Mouse (Mus musculus) liver, embryonic 12.5 days (tissue): ENCODE data around the gene Dlx6. TPM values are rescaled to one million over a fixed set of nuclear protein-coding genes. Genes with fewer than 3 reads are reported as not detected.

Source experiments
- ATAC-seq: fragments of 200-750 bp; cut with Nextera tagmentation; 2 replicates; pipeline ENCODE4 v1.8.0; 2017; ENCODE audit warnings: moderate number of reproducible peaks, mild to moderate bottlenecking, moderate library complexity
- H3K27ac ChIP-seq: fragments of 300-500 bp; sonication (generic); 2 replicates; pipeline ENCODE4 v1.5.1; 2016; ENCODE audit warnings: mild to moderate bottlenecking
- H3K27me3 ChIP-seq: fragments of 300-500 bp; sonication (generic); replicated peaks from 2 replicates; pipeline ENCODE4 v1.6.1; 2016; ENCODE audit warnings: mild to moderate bottlenecking, moderate library complexity
- H3K36me3 ChIP-seq: fragments of 300-500 bp; sonication (generic); 2 replicates; pipeline ENCODE4 v1.6.1; 2016; ENCODE audit warnings: mild to moderate bottlenecking, moderate library complexity
- H3K4me1 ChIP-seq: fragments of 300-500 bp; sonication (generic); 2 replicates; pipeline ENCODE4 v1.6.1; 2016
- H3K4me2 ChIP-seq: fragments of 300-500 bp; sonication (generic); 2 replicates; pipeline ENCODE4 v1.6.1; 2016; ENCODE audit warnings: mild to moderate bottlenecking, moderate library complexity
- H3K4me3 ChIP-seq: fragments of 300-500 bp; sonication (generic); 2 replicates; pipeline ENCODE4 v1.5.1; 2016; ENCODE audit warnings: mild to moderate bottlenecking, moderate library complexity
- H3K9ac ChIP-seq: fragments of 300-500 bp; sonication (generic); 2 replicates; pipeline ENCODE4 v1.6.1; 2016; ENCODE audit warnings: mild to moderate bottlenecking, moderate library complexity
- H3K9me3 ChIP-seq: fragments of 300-500 bp; sonication (generic); replicated peaks from 2 replicates; pipeline ENCODE4 v1.6.1; 2016; ENCODE audit warnings: mild to moderate bottlenecking, moderate library complexity
- WGBS: fragments of 180-500 bp; shearing (Covaris S2); methylation state at CpG from one replicate; pipeline ENCODE4 v1.1.7; 2016; ENCODE audit not compliant: insufficient replicate concordance; 5-methylcytosine and 5-hydroxymethylcytosine counted together
- polyA plus RNA-seq: library from polyadenylated mRNA; unstranded; fragments of >200 nt; fragmentation: Nextera tagmentation; extraction: Ambion mirVana; gene quantifications from 2 replicates; pipeline ENCODE4 v1.2.1, GENCODE M21; 2016

Gene Dlx6
- polyA plus RNA-seq, 1 experiment from 2014 or later = not detected

DNA sequence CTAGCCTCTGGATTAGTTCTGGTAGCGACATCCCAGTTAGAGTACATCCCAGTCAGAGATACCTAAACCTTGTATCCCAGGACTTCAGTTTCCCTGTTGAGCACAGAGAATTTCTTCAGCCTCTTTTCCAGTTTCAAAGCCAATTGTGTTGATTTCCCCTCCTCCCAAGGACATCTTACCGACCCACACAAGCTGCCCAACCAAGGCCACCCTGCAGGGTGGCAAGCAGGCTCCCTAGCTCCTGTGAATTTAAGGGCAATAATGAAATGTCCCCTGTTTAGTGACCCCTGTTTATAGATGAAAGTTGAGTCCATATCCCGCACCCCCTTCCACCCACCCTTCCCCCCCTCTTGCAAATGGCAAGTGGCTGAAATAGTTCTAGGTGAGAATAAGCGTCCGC, 9.7 kb downstream of the Dlx6 start:
- Histone ChIP-seq H3K27me3 (peaks cover 96% of the 10 kb centered on the region), H3K4me3 (no peak overlapping the region), H3K4me1 (no peaks in the 10 kb centered on the region), H3K36me3 (no peaks in the 10 kb centered on the region), H3K9ac (no peak overlapping the region), H3K4me2 (no peak overlapping the region), H3K9me3 (no peaks in the 10 kb centered on the region), H3K27ac (no peak overlapping the region)
- 5% methylated on average over 5 of the region's 5 CpGs for WGBS
- no peak for ATAC-seq

- WGBS = 2% methylated on average over 19 of the region's 19 CpGs
- H3K9me3 ChIP-seq = no peaks in the 10 kb centered on the region
- ATAC-seq = no peak
- H3K4me1 ChIP-seq = no peaks in the 10 kb centered on the region
- no peak overlapping the region for H3K9ac ChIP-seq
- H3K36me3 ChIP-seq = no peaks in the 10 kb centered on the region
- no peak overlapping the region for H3K4me3 ChIP-seq
- no peak overlapping the region for H3K27ac ChIP-seq
- no peak overlapping the region for H3K4me2 ChIP-seq
- H3K27me3 ChIP-seq = peaks cover 96% of the 10 kb centered on the region
Measured at GRCm38 (mm10) chr6:6873476-6874072, 10.4 kb downstream of the Dlx6 start.

DNA sequence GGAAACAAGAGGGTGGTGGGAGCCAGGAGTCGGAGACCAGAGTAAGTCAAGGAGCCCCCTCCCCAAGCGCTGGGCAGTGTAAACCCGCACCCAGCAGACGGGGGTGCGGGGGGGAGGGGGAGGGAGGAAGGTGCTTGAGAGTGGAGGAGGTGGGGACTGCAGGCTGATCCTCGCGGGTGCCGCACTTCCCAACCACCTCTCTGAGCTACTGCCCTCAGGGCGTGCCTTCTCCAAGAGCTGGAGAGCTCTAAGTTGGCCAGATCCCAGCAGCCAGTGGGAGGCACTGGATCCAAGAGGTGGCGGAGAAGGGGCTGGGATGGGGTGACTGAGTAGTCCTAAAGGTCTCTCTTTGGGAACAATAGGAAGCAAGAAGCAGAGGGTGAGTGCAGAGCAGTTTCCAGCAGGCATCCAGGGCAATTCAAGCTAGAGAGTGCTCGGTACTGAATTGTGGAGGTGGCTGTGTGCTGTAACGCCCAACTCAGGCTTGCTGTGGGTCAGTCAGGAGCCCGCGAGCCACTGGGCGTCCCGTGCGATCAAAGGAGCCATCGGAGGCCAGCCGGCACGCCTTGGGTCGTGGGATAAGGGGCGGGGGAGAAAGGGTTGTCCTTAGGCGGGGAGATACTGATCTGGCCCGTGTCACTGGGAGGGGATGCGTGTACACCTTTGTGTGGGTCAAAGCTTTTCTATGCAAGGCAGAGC, 11.1 kb downstream of the Dlx6 start:
- Histone ChIP-seq H3K4me3 (no peak overlapping the region), H3K4me2 (no peak overlapping the region), H3K36me3 (no peaks in the 10 kb centered on the region), H3K9me3 (no peaks in the 10 kb centered on the region), H3K9ac (no peak overlapping the region), H3K27me3 (peaks cover 98% of the 10 kb centered on the region), H3K27ac (no peak overlapping the region), H3K4me1 (no peaks in the 10 kb centered on the region)
- ATAC-seq = no peak
- WGBS = 2% methylated on average over 25 of the region's 25 CpGs

- Histone ChIP-seq H3K9ac (no peak overlapping the region), H3K36me3 (no peaks in the 10 kb centered on the region), H3K9me3 (no peaks in the 10 kb centered on the region), H3K27me3 (peaks cover 100% of the 10 kb centered on the region), H3K27ac (no peak overlapping the region), H3K4me2 (no peak overlapping the region), H3K4me1 (no peaks in the 10 kb centered on the region), H3K4me3 (no peak overlapping the region)
- 3% methylated on average over 11 of the region's 11 CpGs for WGBS
- ATAC-seq = no peak
Measured at GRCm38 (mm10) chr6:6875136-6875535, 12.0 kb downstream of the Dlx6 start.

DNA sequence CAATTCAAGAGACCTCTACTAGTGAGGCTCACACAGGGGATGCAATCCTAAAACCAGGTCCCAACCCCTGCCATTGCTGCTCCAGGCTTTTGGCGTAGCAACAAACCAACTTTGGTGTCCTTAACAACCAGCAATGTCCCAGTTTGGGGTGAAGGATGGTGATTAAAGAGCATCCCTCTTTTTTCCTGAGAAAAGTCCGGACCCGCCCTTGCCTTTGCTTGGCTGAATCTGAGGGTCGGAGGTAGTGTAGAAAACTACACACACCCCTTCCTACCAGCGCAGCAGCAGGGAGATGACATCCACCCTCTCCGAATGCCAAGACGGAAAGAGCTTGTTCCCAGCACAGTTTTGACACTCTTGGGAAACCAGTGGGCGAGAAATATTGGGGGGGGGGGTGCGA, 12.5 kb downstream of the Dlx6 start:
- Histone ChIP-seq H3K27ac (no peak overlapping the region), H3K9me3 (no peaks in the 10 kb centered on the region), H3K27me3 (peaks cover 100% of the 10 kb centered on the region), H3K36me3 (no peaks in the 10 kb centered on the region), H3K9ac (no peak overlapping the region), H3K4me2 (no peak overlapping the region), H3K4me1 (no peaks in the 10 kb centered on the region), H3K4me3 (no peak overlapping the region)
- ATAC-seq = no peak
- 6% methylated on average over 9 of the region's 9 CpGs for WGBS

- Histone ChIP-seq H3K4me1 (peaks cover 2% of the 10 kb centered on the region; the same call in 1 of the 2 replicates), H3K4me3 (no peak overlapping the region), H3K4me2 (no peak overlapping the region), H3K9me3 (no peaks in the 10 kb centered on the region), H3K27me3 (peaks cover 100% of the 10 kb centered on the region), H3K27ac (no peak overlapping the region), H3K9ac (no peak overlapping the region), H3K36me3 (no peaks in the 10 kb centered on the region)
- 0% methylated on average over 2 of the region's 2 CpGs for WGBS
- ATAC-seq = no peak
Measured at GRCm38 (mm10) chr6:6876231-6876630, 13.1 kb downstream of the Dlx6 start.

- Histone ChIP-seq H3K9ac (no peak overlapping the region), H3K27me3 (peaks cover 100% of the 10 kb centered on the region), H3K36me3 (no peaks in the 10 kb centered on the region), H3K27ac (no peak overlapping the region), H3K4me3 (no peak overlapping the region), H3K4me2 (no peak overlapping the region), H3K4me1 (peaks cover 6% of the 10 kb centered on the region), H3K9me3 (no peaks in the 10 kb centered on the region)
- no peak for ATAC-seq
- 6% methylated on average over 7 of the region's 7 CpGs for WGBS
Measured at GRCm38 (mm10) chr6:6876731-6877130, 13.6 kb downstream of the Dlx6 start.

- Histone ChIP-seq H3K27me3 (peaks cover 100% of the 10 kb centered on the region), H3K27ac (no peak overlapping the region), H3K9ac (no peak overlapping the region), H3K36me3 (no peaks in the 10 kb centered on the region), H3K4me1 (peaks cover 6% of the 10 kb centered on the region), H3K4me2 (no peak overlapping the region), H3K9me3 (no peaks in the 10 kb centered on the region), H3K4me3 (no peak overlapping the region)
- ATAC-seq = no peak
- 6% methylated on average over 5 of the region's 5 CpGs for WGBS
Measured at GRCm38 (mm10) chr6:6877346-6877910, 14.3 kb downstream of the Dlx6 start.

DNA sequence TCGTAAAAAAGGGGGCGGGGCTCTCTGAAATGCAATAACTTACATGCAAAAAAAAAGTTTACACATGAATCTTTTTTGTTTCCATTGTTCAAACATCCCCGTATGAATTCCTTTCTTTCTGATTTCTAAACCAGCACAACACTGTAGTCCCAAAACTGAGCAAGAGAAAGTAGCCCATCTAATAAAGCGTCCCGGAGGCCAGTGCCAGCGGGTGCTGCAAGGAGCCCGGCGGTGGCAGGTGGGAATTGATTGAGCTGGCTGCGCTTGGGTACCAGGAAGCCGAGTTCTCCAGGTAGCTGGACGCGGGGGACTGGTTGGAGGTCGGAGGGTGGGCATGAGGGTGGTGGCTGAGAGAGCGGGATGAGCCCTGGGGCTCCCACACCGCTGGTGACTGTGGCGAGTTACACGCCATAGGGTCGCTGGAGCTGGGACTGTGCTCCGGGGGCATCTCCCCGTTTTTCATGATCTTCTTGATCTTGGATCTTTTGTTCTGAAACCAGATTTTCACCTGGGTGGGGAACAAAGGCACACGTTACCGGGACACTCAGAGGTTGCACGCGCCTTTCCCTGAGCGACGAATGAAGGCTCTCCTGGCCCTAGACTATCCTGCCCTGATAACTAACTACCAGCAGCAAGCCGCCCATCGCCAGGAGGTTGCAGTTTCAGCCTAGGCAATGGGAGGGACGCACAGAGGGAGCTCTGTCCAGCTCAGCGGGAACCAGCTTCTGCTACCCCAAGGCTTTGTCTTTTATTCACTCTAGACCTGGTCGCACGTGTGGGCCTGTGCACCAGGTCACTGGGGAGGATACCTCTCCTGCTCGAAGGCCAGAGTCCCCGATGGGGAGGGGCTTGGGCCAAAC, 15.1 kb downstream of the Dlx6 start:
- ATAC-seq = no peak; the same call in 1 of the 2 replicates
- Histone ChIP-seq H3K9ac (no peak overlapping the region), H3K27me3 (peaks cover 100% of the 10 kb centered on the region), H3K4me2 (no peak overlapping the region), H3K36me3 (no peaks in the 10 kb centered on the region), H3K9me3 (no peaks in the 10 kb centered on the region), H3K4me1 (peaks cover 6% of the 10 kb centered on the region), H3K4me3 (no peak overlapping the region), H3K27ac (no peak overlapping the region)
- WGBS = 2% methylated on average over 34 of the region's 34 CpGs

DNA sequence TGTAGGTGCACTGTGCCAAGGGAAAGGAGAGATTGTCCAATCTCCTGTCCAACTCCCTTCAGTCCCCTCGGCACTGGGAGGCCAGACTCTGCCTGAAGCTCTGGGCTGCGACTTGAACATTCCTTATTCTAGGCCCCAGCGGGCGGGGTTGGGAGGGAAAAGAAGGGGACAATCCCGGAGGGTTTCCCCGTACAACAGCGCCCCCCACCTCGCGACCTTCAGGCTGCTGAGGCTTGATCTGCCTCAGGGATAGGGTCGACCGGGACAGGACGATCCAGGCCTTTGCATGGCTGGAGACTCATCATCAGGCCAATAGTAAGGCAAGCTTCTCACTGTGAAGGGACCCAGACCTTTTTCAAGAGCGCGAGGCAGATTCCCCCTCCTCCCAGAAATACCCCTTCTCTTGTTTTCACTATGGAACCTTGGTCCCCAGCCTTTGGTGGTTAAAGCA, 15.7 kb downstream of the Dlx6 start:
- Histone ChIP-seq H3K9ac (no peak overlapping the region), H3K4me1 (peaks cover 6% of the 10 kb centered on the region), H3K27ac (no peak overlapping the region), H3K4me3 (no peak overlapping the region), H3K27me3 (peaks cover 100% of the 10 kb centered on the region), H3K36me3 (no peaks in the 10 kb centered on the region), H3K9me3 (no peaks in the 10 kb centered on the region), H3K4me2 (no peak overlapping the region)
- no peak for ATAC-seq
- WGBS = 3% methylated on average over 14 of the region's 14 CpGs

DNA sequence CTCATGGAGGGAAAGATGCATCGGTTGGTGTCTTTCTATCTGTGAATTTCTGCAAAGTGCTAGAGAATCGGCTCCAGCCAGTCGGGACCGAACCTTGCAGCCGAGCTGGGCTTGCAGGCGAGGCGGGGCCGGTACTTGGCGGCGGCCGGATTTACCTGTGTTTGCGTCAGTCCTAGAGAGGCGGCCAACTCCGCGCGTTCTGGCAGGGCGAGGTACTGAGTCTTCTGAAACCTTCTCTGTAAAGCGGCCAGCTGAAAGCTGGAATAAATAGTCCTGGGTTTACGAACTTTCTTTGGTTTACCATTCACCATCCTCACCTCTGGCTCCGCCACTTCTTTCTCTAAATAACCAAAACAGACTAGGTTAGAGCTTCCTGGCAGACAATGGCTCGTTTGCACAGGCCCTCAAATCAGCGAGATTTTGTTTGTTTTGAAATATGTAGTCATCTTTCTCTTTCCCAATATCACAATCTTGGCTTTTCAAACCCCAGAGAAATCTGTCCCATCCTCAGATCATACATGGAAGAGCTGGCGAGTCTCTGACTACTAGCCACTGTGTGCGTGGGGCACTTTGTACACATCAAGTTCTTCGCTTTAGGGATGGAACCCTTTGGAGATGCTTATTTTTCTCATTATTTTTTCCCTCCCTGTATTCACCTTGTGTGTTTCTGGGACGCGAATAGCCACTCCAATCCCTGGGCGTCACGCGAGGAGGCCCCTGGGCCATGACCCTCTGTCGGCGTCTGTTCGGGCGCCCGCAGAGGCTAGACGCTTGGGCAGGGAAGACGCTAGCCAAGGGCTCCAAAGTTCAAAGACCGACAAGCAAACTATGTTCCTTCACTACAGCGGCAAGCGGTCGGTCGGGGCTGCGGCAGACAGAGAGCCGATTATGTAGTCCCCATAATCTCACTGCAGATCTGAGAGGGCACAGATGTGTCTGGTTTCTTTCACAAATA, 16.5 kb downstream of the Dlx6 start:
- Histone ChIP-seq H3K9me3 (no peaks in the 10 kb centered on the region), H3K27me3 (peaks cover 98% of the 10 kb centered on the region), H3K27ac (no peak overlapping the region), H3K36me3 (no peaks in the 10 kb centered on the region), H3K4me3 (no peak overlapping the region), H3K4me2 (no peak overlapping the region), H3K9ac (no peak overlapping the region), H3K4me1 (peaks cover 6% of the 10 kb centered on the region)
- WGBS = 4% methylated on average over 43 of the region's 44 CpGs
- ATAC-seq = no peak
